Mouse (Mus musculus) MEL (cell line): ENCODE data around the gene Arhgap40. TPM values are rescaled to one million over a fixed set of nuclear protein-coding genes. Genes with fewer than 3 reads are reported as not detected.

ENCODE experiments used
- DNase-seq: peaks from one replicate; pipeline ENCODE4 v3.0.0; 2011; ENCODE audit warnings: low read depth, low spot score
- H3K27ac ChIP-seq: 2 replicates; pipeline ENCODE4 v1.5.1; 2012; ENCODE audit warnings: low read depth, mild to moderate bottlenecking, control low read depth, low read length, moderate library complexity; ENCODE audit not compliant: control insufficient read depth
- H3K27me3 ChIP-seq, 2 experiments: fragments of 150-350 bp in 1 of 2; sonication (generic) in 1 of 2; 2 replicates each; pipeline ENCODE4 v1.6.1; 2012; ENCODE audit warnings: low read length in 2 of 2, mild to moderate bottlenecking in 2 of 2, improper control_type of control experiment in 1 of 2, moderate library complexity in 1 of 2; ENCODE audit not compliant: insufficient read depth in 2 of 2, control insufficient read depth in 1 of 2
- H3K36me3 ChIP-seq, 2 experiments: 2 replicates each; pipeline ENCODE4 v1.6.1; 2012 to 2014; ENCODE audit warnings: low read length in 2 of 2, improper control_type of control experiment in 1 of 2, inconsistent platforms in 1 of 2, mild to moderate bottlenecking in 1 of 2; ENCODE audit not compliant: insufficient read depth in 2 of 2, control insufficient read depth in 1 of 2
- H3K4me1 ChIP-seq, 2 experiments: fragments of 150-350 bp in 1 of 2; sonication (generic) in 1 of 2; 2 replicates each; pipeline ENCODE4 v1.6.1; 2012; ENCODE audit warnings: low read length in 2 of 2, improper control_type of control experiment in 1 of 2, mild to moderate bottlenecking in 1 of 2; ENCODE audit not compliant: insufficient read depth in 2 of 2, control insufficient read depth in 1 of 2
- H3K4me3 ChIP-seq, 2 experiments: fragments of 150-350 bp in 1 of 2; sonication (generic) in 1 of 2; 2 replicates each; pipeline ENCODE4 v1.5.1; 2012; ENCODE audit warnings: low read depth in 2 of 2, low read length in 2 of 2, mild to moderate bottlenecking in 2 of 2, moderate library complexity in 2 of 2, control low read depth in 1 of 2, improper control_type of control experiment in 1 of 2; ENCODE audit not compliant: control insufficient read depth in 1 of 2, insufficient read depth in 1 of 2
- H3K79me2 ChIP-seq: 2 replicates; pipeline ENCODE4 v1.6.1; 2012; ENCODE audit warnings: mild to moderate bottlenecking, low read length, moderate library complexity; ENCODE audit not compliant: control insufficient read depth, poor library complexity, insufficient read depth
- H3K9ac ChIP-seq: 2 replicates; pipeline ENCODE4 v1.6.1; 2012; ENCODE audit warnings: low read depth, mild to moderate bottlenecking, control low read depth, low read length, moderate library complexity; ENCODE audit not compliant: control insufficient read depth, poor library complexity, severe bottlenecking
- H3K9me3 ChIP-seq: fragments of 150-350 bp; sonication (generic); replicated peaks from 2 replicates; pipeline ENCODE4 v1.6.1; 2012; ENCODE audit warnings: mild to moderate bottlenecking, low read length, improper control_type of control experiment, moderate library complexity; ENCODE audit not compliant: insufficient read depth
- CHD1 ChIP-seq: IDR thresholded peaks from 2 replicates; pipeline ENCODE4 v1.6.1; 2012; ENCODE audit warnings: low read depth, mild to moderate bottlenecking, inconsistent platforms, low read length, improper control_type of control experiment
- CHD2 ChIP-seq: IDR thresholded peaks from 2 replicates; pipeline ENCODE4 v1.6.1; 2011; ENCODE audit warnings: low read length, improper control_type of control experiment
- ELF1 ChIP-seq: IDR thresholded peaks from 2 replicates; pipeline ENCODE4 v1.6.1; 2014; ENCODE audit warnings: low read depth, mild to moderate bottlenecking, inconsistent platforms, low read length, improper control_type of control experiment, moderate library complexity
- EP300 ChIP-seq, 2 experiments: IDR thresholded peaks; 2 replicates each; pipeline ENCODE4 v1.6.1; 2011; ENCODE audit warnings: improper control_type of control experiment in 2 of 2, low read length in 2 of 2, low read depth in 1 of 2, mild to moderate bottlenecking in 1 of 2
- GABPA ChIP-seq: IDR thresholded peaks from 2 replicates; pipeline ENCODE4 v1.6.1; 2012; ENCODE audit warnings: low read depth, mild to moderate bottlenecking, inconsistent platforms, low read length, improper control_type of control experiment, moderate library complexity
- MAFK ChIP-seq: IDR thresholded peaks from 2 replicates; pipeline ENCODE4 v1.6.1; 2011; ENCODE audit warnings: low read depth, mild to moderate bottlenecking, low read length, improper control_type of control experiment, borderline replicate concordance
- MAX ChIP-seq: IDR thresholded peaks from 2 replicates; pipeline ENCODE4 v1.6.1; 2011; ENCODE audit warnings: low read length, improper control_type of control experiment
- MXI1 ChIP-seq: IDR thresholded peaks from 2 replicates; pipeline ENCODE4 v1.6.1; 2011; ENCODE audit warnings: mild to moderate bottlenecking, low read depth, low read length, improper control_type of control experiment
- NRF1 ChIP-seq: IDR thresholded peaks from 2 replicates; pipeline ENCODE4 v1.6.1; 2014; ENCODE audit warnings: low read depth, mild to moderate bottlenecking, inconsistent platforms, low read length, improper control_type of control experiment, moderate library complexity; ENCODE audit not compliant: poor library complexity, insufficient read depth, severe bottlenecking
- POLR2AphosphoS2 ChIP-seq: IDR thresholded peaks from 2 replicates; pipeline ENCODE4 v1.6.1; 2011; ENCODE audit warnings: low read length, improper control_type of control experiment
- TAL1 ChIP-seq: IDR thresholded peaks from 2 replicates; pipeline ENCODE4 v1.6.1; 2012; ENCODE audit warnings: mild to moderate bottlenecking, inconsistent platforms, low read length, moderate library complexity, mixed read lengths
- TBP ChIP-seq: IDR thresholded peaks from 2 replicates; pipeline ENCODE4 v1.8.0; 2011; ENCODE audit warnings: low read depth, low read length, improper control_type of control experiment
- TCF12 ChIP-seq: IDR thresholded peaks from 2 replicates; pipeline ENCODE4 v1.6.1; 2014; ENCODE audit warnings: low read depth, mild to moderate bottlenecking, inconsistent platforms, low read length, improper control_type of control experiment, moderate library complexity
- UBTF ChIP-seq: IDR thresholded peaks from 2 replicates; pipeline ENCODE4 v1.6.1; 2012; ENCODE audit warnings: low read depth, mild to moderate bottlenecking, inconsistent platforms, low read length, improper control_type of control experiment, moderate library complexity, borderline replicate concordance; ENCODE audit not compliant: insufficient read depth
- USF1 ChIP-seq: IDR thresholded peaks from 2 replicates; pipeline ENCODE4 v1.6.1; 2014; ENCODE audit warnings: low read depth, mild to moderate bottlenecking, inconsistent platforms, low read length, improper control_type of control experiment, moderate library complexity
- USF2 ChIP-seq, 2 experiments: IDR thresholded peaks; 2 replicates each; pipeline ENCODE4 v1.6.1; 2011 to 2012; ENCODE audit warnings: improper control_type of control experiment in 2 of 2, low read length in 2 of 2, borderline replicate concordance in 1 of 2, inconsistent platforms in 1 of 2, low read depth in 1 of 2, mild to moderate bottlenecking in 1 of 2; ENCODE audit not compliant: insufficient read depth in 1 of 2
- ZC3H11A ChIP-seq: IDR thresholded peaks from 2 replicates; pipeline ENCODE4 v1.6.1; 2012; ENCODE audit warnings: low read depth, mild to moderate bottlenecking, inconsistent platforms, low read length, improper control_type of control experiment
- ZNF384 ChIP-seq: IDR thresholded peaks from 2 replicates; pipeline ENCODE4 v1.6.1; 2012; ENCODE audit warnings: low read depth, mild to moderate bottlenecking, inconsistent platforms, low read length, improper control_type of control experiment
- polyA plus RNA-seq, 2 experiments: library from polyadenylated mRNA; stranded (reverse) in 1 of 2; unstranded in 1 of 2; fragments of >175 nt in 1 of 2; fragments of >200 nt in 1 of 2; gene quantifications; 2 replicates each; pipeline versions ENCODE4 v1.2.1 to v1.2.4; 2012; ENCODE audit warnings: low replicate concordance in 2 of 2, low read depth in 1 of 2; ENCODE audit not compliant: insufficient read length in 2 of 2, insufficient read depth in 1 of 2, missing spikeins in 1 of 2
- total RNA-seq: library from RNA; depleted of rRNA; stranded (reverse); fragments of 300-350 nt; gene quantifications from 2 replicates; pipeline ENCODE4 v1.2.3, GENCODE M21; 2012

Gene Arhgap40
- total and polyA plus RNA-seq, 3 experiments = not detected

- no peak for DNase-seq
- TF ChIP-seq TAL1 (no peak), USF2 (IDR thresholded peaks at IDR 0.05; ENCODE audit: borderline replicate concordance in 1 of 2, insufficient read depth in 1 of 2, low read depth in 1 of 2, low read length in 2 of 2) (no peak), EP300 (IDR thresholded peaks at IDR 0.05; ENCODE audit: low read depth in 1 of 2, low read length in 2 of 2) (no peak), USF1 (no peak), TCF12 (no peak), MAX (no peak), GABPA (no peak), CHD1 (no peak), CHD2 (no peak), ZNF384 (no peak), UBTF (no peak), MXI1 (no peak)
- TF ChIP-seq, all 39 proteins: peak for 0
These were observed 6.0 kb downstream of the Arhgap40 start for GRCm38 (mm10) chr2:158518583-158518982.

GRCm38 (mm10) chr2:158519071-158519470, 6.5 kb downstream of the Arhgap40 start:
- H3K4me3 ChIP-seq = no peak overlapping the region
- no peaks in the 10 kb centered on the region for H3K27me3 ChIP-seq
- H3K4me1 ChIP-seq = no peaks in the 10 kb centered on the region
- TF ChIP-seq ELF1 (no peak), POLR2AphosphoS2 (no peak), TCF12 (no peak), MAFK (no peak), TBP (no peak), EP300 (IDR thresholded peaks at IDR 0.05; ENCODE audit: low read depth in 1 of 2, low read length in 2 of 2) (no peak), MAX (no peak), CHD1 (no peak), ZC3H11A (no peak), ZNF384 (no peak), NRF1 (no peak)
- no peak overlapping the region for H3K9ac ChIP-seq
- H3K79me2 ChIP-seq = no peaks in the 10 kb centered on the region
- no peak for DNase-seq
- no peaks in the 10 kb centered on the region for H3K9me3 ChIP-seq
- no peak overlapping the region for H3K27ac ChIP-seq
- no peaks in the 10 kb centered on the region for H3K36me3 ChIP-seq

More at GRCm38 (mm10) chr2:158518583-158518982, 6.0 kb downstream of the Arhgap40 start:
- no peaks in the 10 kb centered on the region for H3K4me1 ChIP-seq
- H3K79me2 ChIP-seq = no peaks in the 10 kb centered on the region
- no peaks in the 10 kb centered on the region for H3K27me3 ChIP-seq
- no peaks in the 10 kb centered on the region for H3K36me3 ChIP-seq
- no peak overlapping the region for H3K27ac ChIP-seq
- H3K4me3 ChIP-seq = no peak overlapping the region
- H3K9me3 ChIP-seq = no peaks in the 10 kb centered on the region
- no peak overlapping the region for H3K9ac ChIP-seq
